Mouse (Mus musculus) olfactory bulb, adult 2 months (tissue): ENCODE measurements at regions not wholly inside any gene's neighbourhood (a gene's known extent, or its start where the extent isn't known, plus 50 kb on each side); places are given as distances from the start of the nearest gene placed in this dataset.

ENCODE experiments used
- CTCF ChIP-seq: fragments of 200-500 bp; IDR thresholded peaks from 2 replicates; pipeline ENCODE4 v1.5.1; 2012; ENCODE audit warnings: low read depth, mild to moderate bottlenecking, low read length, moderate library complexity; ENCODE audit not compliant: insufficient read depth
- POLR2A ChIP-seq: fragments of 200-500 bp; IDR thresholded peaks from 2 replicates; pipeline ENCODE4 v1.6.1; 2012; ENCODE audit warnings: mild to moderate bottlenecking, low read depth, low read length, moderate library complexity; ENCODE audit not compliant: insufficient read depth

GRCm38 (mm10) chr1:193682917-193683316 lies 312.8 kb upstream of the Camk1g start:
- TF ChIP-seq POLR2A (no peak), CTCF (no peak)
